Mouse (Mus musculus) lung, adult 18-20 months (tissue): Measurements from ENCODE around the gene Rnaseh2b.

Source experiments
- DNase-seq, 2 experiments: peaks; one replicate each; pipeline ENCODE4 v3.0.0; 2022; ENCODE audit warnings: mixed read lengths in 2 of 2

Rnaseh2b gene

GRCm38 (mm10) chr14:62363774-62364173 lies 71.4 kb downstream of the Rnaseh2b start:
- DNase-seq, result no peak

- DNase-seq, result peak; percentile 67 to 84
These were observed 78.4 kb downstream of the Rnaseh2b start for GRCm38 (mm10) chr14:62370819-62371218.

- DNase-seq, result no peak
These were observed 81.6 kb downstream of the Rnaseh2b start for GRCm38 (mm10) chr14:62374001-62374400.

- DNase-seq, result peak; percentile 19 to 23
These were observed 83.3 kb downstream of the Rnaseh2b start for GRCm38 (mm10) chr14:62375694-62376093.

- no peak for DNase-seq
These were observed 83.7 kb downstream of the Rnaseh2b start for GRCm38 (mm10) chr14:62376115-62376514.

- DNase-seq, result no peak
These were observed 87.0 kb downstream of the Rnaseh2b start for GRCm38 (mm10) chr14:62379391-62379790.

- DNase-seq, result no peak
These were observed 88.2 kb downstream of the Rnaseh2b start for GRCm38 (mm10) chr14:62380606-62381005.

- no peak for DNase-seq
These were observed 90.7 kb downstream of the Rnaseh2b start for GRCm38 (mm10) chr14:62383109-62383508.

GRCm38 (mm10) chr14:62383786-62384299 lies 91.5 kb downstream of the Rnaseh2b start:
- DNase-seq, result no peak

- no peak for DNase-seq
These were observed 96.8 kb downstream of the Rnaseh2b start for GRCm38 (mm10) chr14:62389064-62389728.

GRCm38 (mm10) chr14:62389729-62390536 lies 97.5 kb downstream of the Rnaseh2b start:
- no peak for DNase-seq

- DNase-seq, result no peak
These were observed 100.4 kb downstream of the Rnaseh2b start for GRCm38 (mm10) chr14:62392754-62393153.

- DNase-seq, result no peak
These were observed 103.0 kb downstream of the Rnaseh2b start for GRCm38 (mm10) chr14:62395346-62395745.

- DNase-seq, result no peak
These were observed 123.8 kb downstream of the Rnaseh2b start for GRCm38 (mm10) chr14:62416007-62416741.

GRCm38 (mm10) chr14:62416742-62417134 lies 124.3 kb downstream of the Rnaseh2b start:
- peak in 1 of 2 experiments; percentile 6 for DNase-seq

GRCm38 (mm10) chr14:62417501-62417900 lies 125.1 kb downstream of the Rnaseh2b start:
- no peak for DNase-seq

GRCm38 (mm10) chr14:62422265-62422664 lies 129.9 kb downstream of the Rnaseh2b start:
- no peak for DNase-seq
